Mouse (Mus musculus): ENCODE results near the gene Mip. TPM values are rescaled to one million over a fixed set of nuclear protein-coding genes. Genes with fewer than 3 reads are reported as not detected.
"Not testable (repeated sequence)": the region's sequence is repeated elsewhere in the genome, so short reads cannot be mapped to it uniquely, and the experiment has no call there.

Gene Mip
- polyA plus RNA-seq, 1 experiment from 2014 or later, result not detected

DNA sequence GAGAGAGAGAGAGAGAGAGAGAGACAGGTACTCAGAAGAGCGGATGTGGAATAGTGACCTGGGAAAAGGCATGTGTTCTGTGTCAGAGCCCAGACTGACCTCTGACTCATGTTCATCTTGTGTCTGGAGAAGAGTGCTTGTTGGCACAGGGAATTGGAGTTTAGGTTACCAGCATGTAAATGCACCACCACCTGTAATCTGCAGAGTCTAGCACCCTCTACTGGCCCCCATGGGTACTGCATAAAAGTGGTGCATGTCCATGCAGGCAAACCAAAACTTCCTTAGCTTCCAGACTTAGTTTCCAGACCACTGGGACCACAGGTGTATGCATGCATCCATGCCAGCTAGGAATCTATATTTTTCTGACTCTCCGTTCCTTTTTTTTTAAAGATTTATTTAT lies 39.7 kb upstream of the Mip start:
- TF ChIP-seq CTCF (IDR thresholded peaks at IDR 0.05; ENCODE audit: low read depth), result peak; percentile 99
- no peak overlapping the region for H3K27ac ChIP-seq (ENCODE audit: low read depth, low read length)
- ATAC-seq, result peak; percentile 75
- no peak overlapping the region for H3K9ac ChIP-seq (ENCODE audit: low read depth, low read length)
- H3K9me3 ChIP-seq (ENCODE audit: control insufficient read depth), result no peaks in the 10 kb centered on the region
- no peaks in the 10 kb centered on the region for H3K4me1 ChIP-seq (replicated peaks; ENCODE audit: control insufficient read depth, insufficient read depth, low read length)
- 35% methylated on average over 2 of the region's 2 CpGs for WGBS
- no peak overlapping the region for H3K4me3 ChIP-seq (ENCODE audit: low read depth, low read length)
- no peak overlapping the region for H3K4me2 ChIP-seq (replicated peaks; ENCODE audit: low read depth)
- no peaks in the 10 kb centered on the region for H3K36me3 ChIP-seq (ENCODE audit: control insufficient read depth, insufficient read depth)
- H3K27me3 ChIP-seq (replicated peaks; ENCODE audit: control insufficient read depth, insufficient read depth, low read length), result no peaks in the 10 kb centered on the region

DNA sequence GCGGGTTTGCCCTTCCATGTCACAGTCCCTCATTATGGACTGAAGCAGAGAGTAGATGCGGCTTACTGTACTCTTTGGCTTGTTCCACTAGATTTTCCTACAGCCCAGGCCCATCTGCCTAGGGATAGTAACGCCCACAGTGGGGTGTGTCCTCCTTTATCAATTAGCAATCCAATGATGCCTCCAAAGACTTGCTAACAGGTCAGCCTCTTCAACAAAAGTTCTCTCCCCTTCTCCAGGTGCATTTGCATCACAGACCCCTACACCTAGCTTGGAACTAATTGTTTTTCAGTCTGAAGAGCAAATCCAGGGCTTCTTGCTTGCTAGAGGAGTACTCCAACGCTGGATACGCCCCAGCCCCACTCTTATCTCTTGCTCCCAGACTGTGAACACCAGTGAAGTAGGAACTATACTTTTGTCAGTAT lies 38.4 kb upstream of the Mip start:
- no peak for ATAC-seq
- Histone ChIP-seq H3K27me3 (replicated peaks; ENCODE audit: control insufficient read depth, insufficient read depth, low read length) (no peaks in the 10 kb centered on the region), H3K36me3 (ENCODE audit: control insufficient read depth, insufficient read depth) (no peaks in the 10 kb centered on the region), H3K4me2 (replicated peaks; ENCODE audit: low read depth) (no peak overlapping the region), H3K9me3 (ENCODE audit: control insufficient read depth) (no peaks in the 10 kb centered on the region), H3K4me1 (replicated peaks; ENCODE audit: control insufficient read depth, insufficient read depth, low read length) (no peaks in the 10 kb centered on the region), H3K9ac (ENCODE audit: low read depth, low read length) (no peak overlapping the region), H3K27ac (ENCODE audit: low read depth, low read length) (no peak overlapping the region), H3K4me3 (ENCODE audit: low read depth, low read length) (no peak overlapping the region)
- TF ChIP-seq CTCF (IDR thresholded peaks at IDR 0.05; ENCODE audit: low read depth), result no peak
- 65% methylated on average over 5 of the region's 5 CpGs for WGBS

DNA sequence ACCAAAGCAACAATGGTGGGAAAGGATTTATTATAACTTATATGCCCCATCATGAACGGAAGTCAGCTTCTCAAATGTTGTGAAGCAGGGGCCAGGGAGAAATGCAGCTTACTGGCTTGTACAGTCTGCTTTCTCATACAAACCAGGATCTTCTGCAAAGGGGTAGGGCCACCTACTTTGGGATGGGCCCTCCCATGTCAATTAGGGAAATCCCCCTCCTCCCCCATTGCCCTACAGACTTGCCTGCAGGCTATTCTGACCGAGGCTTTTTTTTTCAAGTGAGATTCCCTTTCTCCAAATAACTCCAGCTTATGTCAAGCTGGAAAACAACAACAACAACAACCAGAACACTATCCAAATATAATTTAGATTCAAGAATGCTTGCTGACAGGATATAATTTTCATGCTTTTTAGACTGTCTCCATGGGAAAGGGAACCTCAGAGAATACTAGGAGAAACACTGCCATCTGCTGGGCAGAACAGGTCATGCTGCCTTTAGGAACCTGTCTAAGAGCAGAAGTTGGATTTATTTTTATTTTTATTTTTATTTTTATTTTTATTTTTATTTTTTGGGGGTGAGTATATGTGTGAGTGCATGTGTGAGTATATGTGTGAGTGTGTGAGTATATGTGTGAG lies 37.3 kb upstream of the Mip start:
- no peak overlapping the region for H3K9ac ChIP-seq (ENCODE audit: low read depth, low read length)
- no peaks in the 10 kb centered on the region for H3K36me3 ChIP-seq (ENCODE audit: control insufficient read depth, insufficient read depth)
- no peak overlapping the region for H3K4me2 ChIP-seq (replicated peaks; ENCODE audit: low read depth)
- no peak for ATAC-seq
- H3K4me1 ChIP-seq (replicated peaks; ENCODE audit: control insufficient read depth, insufficient read depth, low read length), result no peaks in the 10 kb centered on the region
- TF ChIP-seq CTCF (IDR thresholded peaks at IDR 0.05; ENCODE audit: low read depth), result peak; percentile 81
- no peaks in the 10 kb centered on the region for H3K9me3 ChIP-seq (ENCODE audit: control insufficient read depth)
- H3K27ac ChIP-seq (ENCODE audit: low read depth, low read length), result no peak overlapping the region
- whole genome bisulfite sequencing, result 49% methylated on average over 2 of the region's 2 CpGs
- H3K4me3 ChIP-seq (ENCODE audit: low read depth, low read length), result no peak overlapping the region
- no peaks in the 10 kb centered on the region for H3K27me3 ChIP-seq (replicated peaks; ENCODE audit: control insufficient read depth, insufficient read depth, low read length)

DNA sequence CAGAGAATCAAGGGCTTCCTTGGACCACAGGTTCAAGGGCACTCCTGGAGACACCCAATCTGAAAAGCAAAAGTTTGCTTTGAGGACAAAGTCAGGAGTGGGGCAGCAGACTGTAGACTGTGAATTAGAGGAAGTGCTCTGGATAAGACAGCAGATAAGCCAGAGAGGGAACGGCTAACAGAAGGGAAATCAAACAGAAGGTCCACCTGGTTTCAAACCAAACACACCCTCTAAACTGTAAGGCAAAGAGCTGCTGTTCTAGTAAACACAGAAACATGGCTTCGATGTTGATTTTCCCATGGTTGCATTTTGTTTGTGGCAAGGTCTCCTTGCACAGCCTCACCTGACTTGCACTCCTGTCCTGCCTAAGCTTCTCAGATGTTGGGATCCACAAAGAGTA lies 34.2 kb upstream of the Mip start:
- ATAC-seq, result no peak
- 0 out of 2 replicates have a peak, but pooled peaks cover 4% of the 10 kb centered on the region for H3K4me1 ChIP-seq (replicated peaks; ENCODE audit: control insufficient read depth, insufficient read depth, low read length)
- no peak for TF ChIP-seq CTCF (IDR thresholded peaks at IDR 0.05; ENCODE audit: low read depth)
- no peaks in the 10 kb centered on the region for H3K36me3 ChIP-seq (ENCODE audit: control insufficient read depth, insufficient read depth)
- H3K27ac ChIP-seq (ENCODE audit: low read depth, low read length), result no peak overlapping the region
- H3K4me2 ChIP-seq (replicated peaks; ENCODE audit: low read depth), result no peak overlapping the region
- H3K27me3 ChIP-seq (replicated peaks; ENCODE audit: control insufficient read depth, insufficient read depth, low read length), result peaks cover 10% of the 10 kb centered on the region
- no peak overlapping the region for H3K4me3 ChIP-seq (ENCODE audit: low read depth, low read length)
- H3K9ac ChIP-seq (ENCODE audit: low read depth, low read length), result no peak overlapping the region
- WGBS, result 31% methylated on average over 2 of the region's 2 CpGs
- H3K9me3 ChIP-seq (ENCODE audit: control insufficient read depth), result no peaks in the 10 kb centered on the region

DNA sequence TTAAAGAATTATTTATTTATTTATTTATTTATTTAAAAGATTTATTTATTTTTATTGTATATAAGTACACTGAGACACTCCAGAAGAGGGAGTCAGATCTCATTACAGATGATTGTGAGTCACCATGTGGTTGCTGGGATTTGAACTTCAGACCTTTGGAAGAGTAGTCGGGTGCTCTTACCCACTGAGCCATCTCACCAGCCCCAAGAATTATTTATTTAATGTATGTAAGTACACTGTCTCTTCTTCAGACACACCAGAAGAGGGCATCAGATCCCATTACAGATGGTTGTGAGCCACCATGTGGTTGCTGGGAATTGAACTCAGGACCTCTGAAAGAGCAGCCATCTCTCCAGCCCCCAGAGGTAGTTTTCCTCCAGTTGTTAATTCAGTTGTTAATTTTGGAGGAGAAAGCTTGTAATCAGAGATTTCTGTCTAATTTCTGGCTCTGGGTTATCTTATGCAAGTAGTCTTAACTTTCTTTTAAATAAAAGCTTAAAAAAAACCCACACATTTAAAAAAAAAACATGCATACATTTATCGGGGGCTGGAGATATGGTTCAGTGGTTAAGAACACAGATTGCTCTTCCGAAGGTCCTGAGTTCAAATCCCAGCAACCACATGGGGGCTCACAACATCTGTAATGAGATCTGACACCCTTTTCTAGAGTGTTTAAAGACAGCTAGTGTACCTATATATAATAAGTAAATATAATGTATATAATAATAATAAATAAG lies 33.4 kb upstream of the Mip start:
- not testable (repeated sequence) for H3K27me3 ChIP-seq (replicated peaks; ENCODE audit: control insufficient read depth, insufficient read depth, low read length); ATAC-seq; H3K4me1 ChIP-seq (replicated peaks; ENCODE audit: control insufficient read depth, insufficient read depth, low read length); H3K9ac ChIP-seq (ENCODE audit: low read depth, low read length); H3K4me3 ChIP-seq (ENCODE audit: low read depth, low read length); H3K27ac ChIP-seq (ENCODE audit: low read depth, low read length); H3K4me2 ChIP-seq (replicated peaks; ENCODE audit: low read depth); H3K9me3 ChIP-seq (ENCODE audit: control insufficient read depth); H3K36me3 ChIP-seq (ENCODE audit: control insufficient read depth, insufficient read depth)
- TF ChIP-seq CTCF (IDR thresholded peaks at IDR 0.05; ENCODE audit: low read depth), result 0 out of 2 replicates have a peak, but pooled peaks have one; percentile 2
- WGBS, result 93% methylated on average over 3 of the region's 3 CpGs

DNA sequence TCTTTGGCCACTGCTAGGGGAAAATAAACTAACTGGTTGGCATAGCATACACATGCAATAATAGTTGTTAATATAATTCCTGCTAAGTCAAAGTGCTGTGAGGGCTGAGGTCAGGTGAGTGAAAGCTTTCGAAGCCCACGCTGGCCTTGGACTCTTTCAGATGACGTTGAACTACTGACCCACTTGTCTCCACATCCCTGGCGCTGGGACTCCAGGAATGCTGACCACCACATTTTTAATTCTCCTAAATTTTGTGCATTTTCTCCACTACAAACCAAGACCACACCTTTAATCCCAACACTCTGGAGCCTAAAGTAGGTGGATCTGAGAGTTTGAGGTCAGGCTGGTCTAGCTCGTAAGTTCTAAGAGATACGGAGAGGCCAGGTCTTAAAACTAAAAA lies 32.5 kb upstream of the Mip start:
- WGBS, result 91% methylated on average over 6 of the region's 6 CpGs
- ATAC-seq, result no peak
- H3K9me3 ChIP-seq (ENCODE audit: control insufficient read depth), result no peaks in the 10 kb centered on the region

More for the DNA sequence above, 32.5 kb upstream of the Mip start:
- Histone ChIP-seq H3K4me3 (ENCODE audit: low read depth, low read length) (no peak overlapping the region), H3K27me3 (replicated peaks; ENCODE audit: control insufficient read depth, insufficient read depth, low read length) (peaks cover 10% of the 10 kb centered on the region), H3K27ac (ENCODE audit: low read depth, low read length) (no peak overlapping the region), H3K9ac (ENCODE audit: low read depth, low read length) (no peak overlapping the region), H3K36me3 (ENCODE audit: control insufficient read depth, insufficient read depth) (no peaks in the 10 kb centered on the region), H3K4me1 (replicated peaks; ENCODE audit: control insufficient read depth, insufficient read depth, low read length) (0 out of 2 replicates have a peak, but pooled peaks cover 4% of the 10 kb centered on the region), H3K4me2 (replicated peaks; ENCODE audit: low read depth) (no peak overlapping the region)
- TF ChIP-seq CTCF (IDR thresholded peaks at IDR 0.05; ENCODE audit: low read depth), result no peak

Measured in intestine, postnatal 0 days (tissue).